Mouse (Mus musculus): ENCODE measurements at regions not wholly inside any gene's neighbourhood (a gene's known extent, or its start where the extent isn't known, plus 50 kb on each side); places are given as distances from the start of the nearest gene placed in this dataset.
A peak's percentile ranks its signal among the peaks of the same experiment; 100 is the strongest.

- H3K36me3 ChIP-seq (ENCODE audit: control insufficient read depth, insufficient read depth, low read length) = no peaks in the 10 kb centered on the region
- H3K27me3 ChIP-seq (ENCODE audit: control insufficient read depth, insufficient read depth, low read length) = no peaks in the 10 kb centered on the region
- H3K9ac ChIP-seq (ENCODE audit: low read depth, low read length) = no peak overlapping the region
- H3K79me2 ChIP-seq (ENCODE audit: control insufficient read depth, insufficient read depth, low read length) = no peaks in the 10 kb centered on the region
- no peaks in the 10 kb centered on the region for H3K4me1 ChIP-seq (ENCODE audit: control insufficient read depth, insufficient read depth, low read length)
- no peak for TF ChIP-seq POLR2A (IDR thresholded peaks at IDR 0.05; ENCODE audit: extremely low read depth, insufficient read depth, low read length)
- TF ChIP-seq CTCF (IDR thresholded peaks at IDR 0.05; ENCODE audit: low read depth, low read length) = no peak
- H3K27ac ChIP-seq (replicated peaks; ENCODE audit: insufficient read depth, low read depth, low read length) = no peak overlapping the region
- H3K4me3 ChIP-seq (ENCODE audit: insufficient read depth, low read depth, low read length) = no peak overlapping the region
- DNase-seq (ENCODE audit: extremely low read depth, low read depth, low spot score) = peak; percentile 10
- WGBS = 73% methylated on average over 3 of the region's 3 CpGs
Measured at GRCm38 (mm10) chr16:57823329-57823728, 68.8 kb upstream of the Col8a1 start.

GRCm38 (mm10) chr16:57845416-57845815, 90.9 kb upstream of the Col8a1 start:
- Histone ChIP-seq H3K4me3 (ENCODE audit: insufficient read depth, low read depth, low read length) (no peak overlapping the region), H3K4me1 (ENCODE audit: control insufficient read depth, insufficient read depth, low read length) (no peaks in the 10 kb centered on the region), H3K9ac (ENCODE audit: low read depth, low read length) (no peak overlapping the region), H3K27ac (replicated peaks; ENCODE audit: insufficient read depth, low read depth, low read length) (no peak overlapping the region), H3K27me3 (ENCODE audit: control insufficient read depth, insufficient read depth, low read length) (no peaks in the 10 kb centered on the region), H3K79me2 (ENCODE audit: control insufficient read depth, insufficient read depth, low read length) (no peaks in the 10 kb centered on the region), H3K36me3 (ENCODE audit: control insufficient read depth, insufficient read depth, low read length) (no peaks in the 10 kb centered on the region)
- DNase-seq (ENCODE audit: extremely low read depth, low read depth, low spot score) = no peak
- TF ChIP-seq CTCF (IDR thresholded peaks at IDR 0.05; ENCODE audit: low read depth, low read length) = no peak
- no peak for TF ChIP-seq POLR2A (IDR thresholded peaks at IDR 0.05; ENCODE audit: extremely low read depth, insufficient read depth, low read length)

- 18% methylated on average over 3 of the region's 3 CpGs for WGBS
- no peak overlapping the region for H3K27ac ChIP-seq (replicated peaks; ENCODE audit: insufficient read depth, low read depth, low read length)
Measured at GRCm38 (mm10) chr16:57846386-57846785, 91.8 kb upstream of the Col8a1 start.

GRCm38 (mm10) chr16:57851854-57852253, 97.3 kb upstream of the Col8a1 start:
- no peak for DNase-seq (ENCODE audit: extremely low read depth, low read depth, low spot score)
- no peaks in the 10 kb centered on the region for H3K27me3 ChIP-seq (ENCODE audit: control insufficient read depth, insufficient read depth, low read length)
- no peaks in the 10 kb centered on the region for H3K79me2 ChIP-seq (ENCODE audit: control insufficient read depth, insufficient read depth, low read length)
- no peaks in the 10 kb centered on the region for H3K4me1 ChIP-seq (ENCODE audit: control insufficient read depth, insufficient read depth, low read length)
- no peak for TF ChIP-seq CTCF (IDR thresholded peaks at IDR 0.05; ENCODE audit: low read depth, low read length)
- no peak for TF ChIP-seq POLR2A (IDR thresholded peaks at IDR 0.05; ENCODE audit: extremely low read depth, insufficient read depth, low read length)
- 45% methylated on average over 2 of the region's 2 CpGs for WGBS
- no peak overlapping the region for H3K4me3 ChIP-seq (ENCODE audit: insufficient read depth, low read depth, low read length)
- no peaks in the 10 kb centered on the region for H3K36me3 ChIP-seq (ENCODE audit: control insufficient read depth, insufficient read depth, low read length)
- H3K9ac ChIP-seq (ENCODE audit: low read depth, low read length) = no peak overlapping the region
- no peak overlapping the region for H3K27ac ChIP-seq (replicated peaks; ENCODE audit: insufficient read depth, low read depth, low read length)

More at GRCm38 (mm10) chr16:57846386-57846785, 91.8 kb upstream of the Col8a1 start:
- H3K9ac ChIP-seq (ENCODE audit: low read depth, low read length) = no peak overlapping the region
- no peak overlapping the region for H3K4me3 ChIP-seq (ENCODE audit: insufficient read depth, low read depth, low read length)
- no peaks in the 10 kb centered on the region for H3K79me2 ChIP-seq (ENCODE audit: control insufficient read depth, insufficient read depth, low read length)
- DNase-seq (ENCODE audit: extremely low read depth, low read depth, low spot score) = no peak
- no peaks in the 10 kb centered on the region for H3K36me3 ChIP-seq (ENCODE audit: control insufficient read depth, insufficient read depth, low read length)
- H3K27me3 ChIP-seq (ENCODE audit: control insufficient read depth, insufficient read depth, low read length) = no peaks in the 10 kb centered on the region
- TF ChIP-seq CTCF (IDR thresholded peaks at IDR 0.05; ENCODE audit: low read depth, low read length) (no peak), POLR2A (IDR thresholded peaks at IDR 0.05; ENCODE audit: extremely low read depth, insufficient read depth, low read length) (no peak)
- H3K4me1 ChIP-seq (ENCODE audit: control insufficient read depth, insufficient read depth, low read length) = no peaks in the 10 kb centered on the region

GRCm38 (mm10) chr16:57852838-57853460, 98.4 kb upstream of the Col8a1 start:
- Histone ChIP-seq H3K9ac (ENCODE audit: low read depth, low read length) (no peak overlapping the region), H3K79me2 (ENCODE audit: control insufficient read depth, insufficient read depth, low read length) (no peaks in the 10 kb centered on the region), H3K4me3 (ENCODE audit: insufficient read depth, low read depth, low read length) (no peak overlapping the region), H3K27ac (replicated peaks; ENCODE audit: insufficient read depth, low read depth, low read length) (no peak overlapping the region), H3K36me3 (ENCODE audit: control insufficient read depth, insufficient read depth, low read length) (no peaks in the 10 kb centered on the region), H3K27me3 (ENCODE audit: control insufficient read depth, insufficient read depth, low read length) (no peaks in the 10 kb centered on the region), H3K4me1 (ENCODE audit: control insufficient read depth, insufficient read depth, low read length) (no peaks in the 10 kb centered on the region)
- TF ChIP-seq POLR2A (IDR thresholded peaks at IDR 0.05; ENCODE audit: extremely low read depth, insufficient read depth, low read length) (no peak), CTCF (IDR thresholded peaks at IDR 0.05; ENCODE audit: low read depth, low read length) (no peak)
- 78% methylated on average over 3 of the region's 3 CpGs for WGBS
- DNase-seq (ENCODE audit: extremely low read depth, low read depth, low spot score) = no peak

- no peak overlapping the region for H3K4me3 ChIP-seq (ENCODE audit: insufficient read depth, low read depth, low read length)
- H3K4me1 ChIP-seq (ENCODE audit: control insufficient read depth, insufficient read depth, low read length) = no peaks in the 10 kb centered on the region
- no peaks in the 10 kb centered on the region for H3K27me3 ChIP-seq (ENCODE audit: control insufficient read depth, insufficient read depth, low read length)
- no peaks in the 10 kb centered on the region for H3K79me2 ChIP-seq (ENCODE audit: control insufficient read depth, insufficient read depth, low read length)
- no peak overlapping the region for H3K9ac ChIP-seq (ENCODE audit: low read depth, low read length)
- no peak for TF ChIP-seq CTCF (IDR thresholded peaks at IDR 0.05; ENCODE audit: low read depth, low read length)
- no peak for TF ChIP-seq POLR2A (IDR thresholded peaks at IDR 0.05; ENCODE audit: extremely low read depth, insufficient read depth, low read length)
- H3K27ac ChIP-seq (replicated peaks; ENCODE audit: insufficient read depth, low read depth, low read length) = no peak overlapping the region
- 62% methylated on average over 3 of the region's 3 CpGs for WGBS
- DNase-seq (ENCODE audit: extremely low read depth, low read depth, low spot score) = no peak
- H3K36me3 ChIP-seq (ENCODE audit: control insufficient read depth, insufficient read depth, low read length) = no peaks in the 10 kb centered on the region
Measured at GRCm38 (mm10) chr16:57853751-57854150, 99.2 kb upstream of the Col8a1 start.
